Mouse (Mus musculus): Measurements from ENCODE around the gene Kif2c. TPM values are rescaled to one million over a fixed set of nuclear protein-coding genes. Genes with fewer than 3 reads are reported as not detected.
"Not testable (repeated sequence)": the region's sequence is repeated elsewhere in the genome, so short reads cannot be mapped to it uniquely, and the experiment has no call there.

Gene Kif2c
- polyA plus RNA-seq, 1 experiment from 2014 or later: 113 TPM

DNA sequence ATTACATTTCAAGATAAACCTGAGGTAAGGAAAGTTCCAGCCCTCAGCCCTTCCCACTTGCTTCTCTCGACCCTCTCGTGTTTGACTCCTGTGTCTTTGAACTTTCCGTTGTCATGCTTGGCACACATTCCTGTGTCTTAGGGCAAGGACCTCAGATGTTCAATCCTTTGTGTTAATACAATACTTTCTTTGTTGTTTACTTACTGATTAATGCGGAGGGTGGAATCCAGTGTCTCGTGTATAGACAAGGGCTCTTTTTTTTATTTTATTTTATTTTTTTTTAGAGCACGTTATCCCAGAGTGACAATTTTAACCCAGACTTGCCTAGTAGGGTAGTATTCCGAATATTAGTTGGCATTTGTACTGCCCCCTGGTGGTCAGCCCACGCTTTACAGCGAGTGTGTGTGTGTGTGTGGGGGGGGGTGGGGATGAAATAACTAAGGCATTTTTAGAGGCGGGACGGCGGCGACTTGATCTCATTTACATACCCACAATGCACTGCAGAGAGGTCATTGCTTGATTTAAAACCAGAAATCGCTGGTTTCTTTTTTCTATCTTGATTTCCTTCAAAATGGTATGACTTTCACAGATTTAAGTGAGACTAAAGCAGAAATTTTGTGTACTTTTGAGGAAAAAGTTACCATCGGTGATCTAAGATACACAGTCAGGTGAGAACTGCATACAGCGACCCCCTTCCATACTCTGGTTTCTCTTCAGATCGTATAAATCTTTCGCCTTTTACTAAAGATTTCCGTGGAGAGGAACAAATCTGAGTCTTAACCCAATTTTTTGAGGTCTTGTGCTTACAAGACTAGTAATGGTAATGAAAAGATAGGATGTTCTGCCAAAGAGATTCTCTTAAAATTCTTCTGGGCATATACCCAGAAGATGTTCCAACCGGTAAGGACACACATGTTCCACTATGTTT lies 28.0 kb upstream of the Kif2c start:
- peak; percentile 88 for DNase-seq (ENCODE audit: low spot score)
- Histone ChIP-seq H3K27me3 (ENCODE audit: low read depth, poor library complexity, severe bottlenecking) (peaks cover 5% of the 10 kb centered on the region; the same call in 1 of the 2 replicates), H3K9me3 (replicated peaks) (no peaks in the 10 kb centered on the region), H3K36me3 (no peaks in the 10 kb centered on the region), H3K4me1 (peaks cover 14% of the 10 kb centered on the region), H3K4me3 (peak overlapping the region; percentile 23; the same call in 1 of the 2 replicates), H3K27ac (replicated peaks) (peak overlapping the region; percentile 89)
- WGBS: 3% methylated on average over 20 of the region's 20 CpGs

DNA sequence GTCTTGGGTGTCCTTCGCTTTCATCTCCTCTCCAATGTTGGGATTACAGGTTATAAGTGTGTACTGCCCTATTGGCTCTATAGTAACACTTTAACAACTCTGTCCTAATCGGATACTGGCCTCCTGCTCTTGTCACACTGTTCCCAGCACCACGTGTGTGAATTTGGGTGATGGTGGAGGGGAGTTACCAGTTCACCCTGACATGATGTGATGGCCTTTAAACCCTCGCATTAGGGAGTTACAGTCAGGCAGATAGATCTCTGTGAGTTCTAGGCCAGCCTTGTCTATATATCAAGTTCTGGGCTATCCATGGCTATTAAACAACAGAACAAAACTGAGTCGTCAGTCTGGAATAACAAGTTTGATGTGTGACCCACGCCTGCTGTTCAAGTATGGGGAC lies 27.2 kb upstream of the Kif2c start:
- Histone ChIP-seq H3K9me3 (replicated peaks) (no peaks in the 10 kb centered on the region), H3K36me3 (no peaks in the 10 kb centered on the region), H3K4me3 (no peak overlapping the region), H3K27me3 (ENCODE audit: low read depth, poor library complexity, severe bottlenecking) (peaks cover 5% of the 10 kb centered on the region; the same call in 1 of the 2 replicates), H3K4me1 (peaks cover 14% of the 10 kb centered on the region), H3K27ac (replicated peaks) (no peak overlapping the region)
- no peak for DNase-seq (ENCODE audit: low spot score)
- WGBS: 83% methylated on average over 6 of the region's 6 CpGs

DNA sequence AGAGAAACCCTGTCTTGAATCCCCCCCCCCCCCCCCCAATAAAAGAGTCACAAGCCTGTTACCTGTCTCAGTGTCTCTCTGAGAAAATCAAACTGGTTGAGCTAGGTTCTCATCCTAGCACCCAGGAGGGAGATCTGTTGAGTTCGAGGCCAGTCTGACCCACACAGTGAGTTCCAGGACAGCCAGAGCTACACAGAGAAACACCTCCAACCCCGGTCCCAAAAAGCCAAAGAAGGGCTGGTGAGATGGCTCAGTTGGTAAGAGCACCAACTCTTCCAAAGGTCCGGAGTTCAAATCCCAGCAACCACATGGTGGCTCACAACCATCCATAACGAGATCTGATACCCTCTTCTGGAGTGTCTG lies 20.5 kb upstream of the Kif2c start:
- no peak overlapping the region for H3K4me3 ChIP-seq
- H3K4me1 ChIP-seq: no peaks in the 10 kb centered on the region
- no peaks in the 10 kb centered on the region for H3K27me3 ChIP-seq (ENCODE audit: low read depth, poor library complexity, severe bottlenecking)
- 72% methylated on average over 4 of the region's 4 CpGs for WGBS
- 0 out of 2 replicates have a peak overlapping the region, but pooled peaks have one; percentile 93 for H3K27ac ChIP-seq (replicated peaks)
- DNase-seq (ENCODE audit: low spot score): no peak
- H3K36me3 ChIP-seq: no peaks in the 10 kb centered on the region
- no peaks in the 10 kb centered on the region for H3K9me3 ChIP-seq (replicated peaks)

- Histone ChIP-seq H3K27ac (replicated peaks) (peak overlapping the region; percentile 93), H3K4me1 (no peaks in the 10 kb centered on the region), H3K4me3 (peak overlapping the region; percentile 44), H3K27me3 (ENCODE audit: low read depth, poor library complexity, severe bottlenecking) (no peaks in the 10 kb centered on the region), H3K36me3 (no peaks in the 10 kb centered on the region), H3K9me3 (replicated peaks) (no peaks in the 10 kb centered on the region)
- peak; percentile 55 for DNase-seq (ENCODE audit: low spot score)
- 2% methylated on average over 25 of the region's 25 CpGs for WGBS
These were observed 19.9 kb upstream of the Kif2c start for GRCm38 (mm10) chr4:117202046-117202991.

DNA sequence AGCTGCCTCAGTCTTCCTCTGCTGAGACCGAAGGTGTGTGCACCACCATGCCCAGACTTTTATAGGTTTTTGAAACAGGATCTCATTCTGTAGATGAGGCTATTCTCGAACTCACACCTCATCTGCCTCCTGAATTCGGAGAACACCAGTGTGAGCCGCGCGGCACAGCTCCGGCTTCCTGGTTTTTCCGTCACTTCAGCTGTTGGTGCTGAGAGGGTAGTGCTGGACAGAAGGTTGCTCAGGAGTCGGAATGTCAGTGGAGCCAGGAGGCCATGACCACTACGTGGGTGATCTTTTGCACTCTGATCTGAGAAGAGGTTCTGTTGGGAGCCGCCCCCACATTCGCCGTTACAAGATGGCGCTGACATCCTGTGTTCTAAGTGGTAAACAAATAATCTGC lies 9.4 kb upstream of the Kif2c start:
- no peaks in the 10 kb centered on the region for H3K36me3 ChIP-seq
- no peaks in the 10 kb centered on the region for H3K27me3 ChIP-seq (ENCODE audit: low read depth, poor library complexity, severe bottlenecking)
- no peak for DNase-seq (ENCODE audit: low spot score)
- no peaks in the 10 kb centered on the region; the same call in 1 of the 2 replicates for H3K9me3 ChIP-seq (replicated peaks)
- 96% methylated on average over 14 of the region's 14 CpGs for WGBS
- H3K4me1 ChIP-seq: peaks cover 3% of the 10 kb centered on the region; the same call in 1 of the 2 replicates
- H3K27ac ChIP-seq (replicated peaks): no peak overlapping the region
- H3K4me3 ChIP-seq: no peak overlapping the region

GRCm38 (mm10) chr4:117190660-117191059 lies 8.2 kb upstream of the Kif2c start:
- H3K36me3 ChIP-seq: no peaks in the 10 kb centered on the region
- 81% methylated on average over 7 of the region's 7 CpGs for WGBS
- DNase-seq (ENCODE audit: low spot score): no peak
- H3K4me1 ChIP-seq: peaks cover 3% of the 10 kb centered on the region; the same call in 1 of the 2 replicates
- H3K27ac ChIP-seq (replicated peaks): no peak overlapping the region; the same call in 1 of the 2 replicates
- H3K9me3 ChIP-seq (replicated peaks): no peaks in the 10 kb centered on the region; the same call in 1 of the 2 replicates
- no peak overlapping the region for H3K4me3 ChIP-seq
- no peaks in the 10 kb centered on the region for H3K27me3 ChIP-seq (ENCODE audit: low read depth, poor library complexity, severe bottlenecking)

- peak overlapping the region; percentile 96 for H3K27ac ChIP-seq (replicated peaks)
- peaks cover 3% of the 10 kb centered on the region; the same call in 1 of the 2 replicates for H3K4me1 ChIP-seq
- H3K36me3 ChIP-seq: no peaks in the 10 kb centered on the region
- H3K27me3 ChIP-seq (ENCODE audit: low read depth, poor library complexity, severe bottlenecking): no peaks in the 10 kb centered on the region
- under 1% methylated on average over 9 of the region's 9 CpGs for WGBS
- peak overlapping the region; percentile 46 for H3K4me3 ChIP-seq
- no peaks in the 10 kb centered on the region; the same call in 1 of the 2 replicates for H3K9me3 ChIP-seq (replicated peaks)
- DNase-seq (ENCODE audit: low spot score): peak; percentile 73
These were observed 7.6 kb upstream of the Kif2c start for GRCm38 (mm10) chr4:117189856-117190543.

- Histone ChIP-seq H3K4me3 (peak overlapping the region; percentile 46), H3K27ac (replicated peaks) (peak overlapping the region; percentile 96), H3K4me1 (peaks cover 3% of the 10 kb centered on the region; the same call in 1 of the 2 replicates), H3K9me3 (replicated peaks) (no peaks in the 10 kb centered on the region; the same call in 1 of the 2 replicates), H3K27me3 (ENCODE audit: low read depth, poor library complexity, severe bottlenecking) (no peaks in the 10 kb centered on the region), H3K36me3 (no peaks in the 10 kb centered on the region)
- WGBS: 2% methylated on average over 16 of the region's 16 CpGs
- peak; percentile 83 for DNase-seq (ENCODE audit: low spot score)
These were observed 7.0 kb upstream of the Kif2c start for GRCm38 (mm10) chr4:117189382-117189855.

- Histone ChIP-seq H3K27ac (replicated peaks) (peak overlapping the region; percentile 96), H3K36me3 (no peaks in the 10 kb centered on the region), H3K4me1 (peaks cover 3% of the 10 kb centered on the region; the same call in 1 of the 2 replicates), H3K27me3 (ENCODE audit: low read depth, poor library complexity, severe bottlenecking) (no peaks in the 10 kb centered on the region), H3K9me3 (replicated peaks) (no peaks in the 10 kb centered on the region; the same call in 1 of the 2 replicates), H3K4me3 (peak overlapping the region; percentile 46)
- 58% methylated on average over 3 of the region's 3 CpGs for WGBS
- DNase-seq (ENCODE audit: low spot score): no peak
These were observed 6.5 kb upstream of the Kif2c start for GRCm38 (mm10) chr4:117188969-117189368.

GRCm38 (mm10) chr4:117182759-117183096 lies 289 bp upstream of the Kif2c start:
- 12% methylated on average over 9 of the region's 9 CpGs for WGBS
- H3K27ac ChIP-seq (replicated peaks): peak overlapping the region; percentile 90

DNA sequence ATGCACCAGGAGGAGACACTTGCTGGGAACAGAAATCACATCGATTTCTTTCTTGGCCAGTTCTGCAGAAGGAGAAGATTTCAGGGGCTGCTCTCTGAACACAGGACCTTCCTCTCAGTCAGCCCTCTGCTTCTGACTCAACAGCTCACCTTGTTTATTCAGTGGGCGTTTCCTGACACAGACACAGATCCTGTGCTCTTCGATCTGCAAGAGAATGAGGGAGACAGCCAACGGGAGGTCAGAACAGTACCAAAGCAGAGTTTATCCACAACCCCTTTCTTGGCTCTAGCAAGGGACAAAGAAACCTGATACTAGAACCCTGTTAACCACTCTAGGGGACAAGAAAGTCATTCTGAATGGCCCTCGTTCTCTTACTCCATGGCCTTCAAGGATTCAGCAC lies 12.5 kb downstream of the Kif2c start:
- Histone ChIP-seq H3K36me3 (peaks cover 100% of the 10 kb centered on the region), H3K9me3 (replicated peaks) (no peaks in the 10 kb centered on the region), H3K27me3 (ENCODE audit: low read depth, poor library complexity, severe bottlenecking) (no peaks in the 10 kb centered on the region), H3K4me1 (no peaks in the 10 kb centered on the region), H3K27ac (replicated peaks) (no peak overlapping the region), H3K4me3 (no peak overlapping the region)
- no peak for DNase-seq (ENCODE audit: low spot score)
- 91% methylated on average over 5 of the region's 5 CpGs for WGBS

More at GRCm38 (mm10) chr4:117182759-117183096, 289 bp upstream of the Kif2c start:
- Histone ChIP-seq H3K36me3 (peaks cover 29% of the 10 kb centered on the region), H3K4me1 (peaks cover 23% of the 10 kb centered on the region), H3K4me3 (peak overlapping the region; percentile 78)
- H3K9me3 ChIP-seq (replicated peaks); H3K27me3 ChIP-seq (ENCODE audit: low read depth, poor library complexity, severe bottlenecking); DNase-seq (ENCODE audit: low spot score): not testable (repeated sequence)

DNA sequence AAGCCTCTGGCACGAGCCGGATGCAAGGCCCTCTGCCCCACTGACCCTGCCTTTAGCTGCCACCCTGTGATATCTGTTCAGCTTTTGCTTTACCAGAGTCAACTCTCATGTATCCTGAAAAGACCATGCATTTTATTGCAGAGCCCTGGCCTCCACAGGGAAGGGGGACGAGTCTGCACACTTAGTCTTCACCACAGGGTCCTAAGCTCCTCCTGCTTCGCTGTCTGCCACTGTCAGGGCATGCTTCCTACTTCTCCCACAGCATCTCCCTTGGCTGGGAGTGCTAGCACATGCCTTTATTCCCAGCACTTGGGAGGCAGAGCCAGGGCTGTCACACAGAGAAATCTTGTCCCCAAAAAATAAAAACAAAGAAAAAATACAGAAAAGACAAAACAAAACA lies 21.3 kb downstream of the Kif2c start:
- no peak overlapping the region for H3K4me3 ChIP-seq
- H3K27me3 ChIP-seq (ENCODE audit: low read depth, poor library complexity, severe bottlenecking): no peaks in the 10 kb centered on the region
- no peak for DNase-seq (ENCODE audit: low spot score)
- 80% methylated on average over 4 of the region's 4 CpGs for WGBS
- H3K9me3 ChIP-seq (replicated peaks): no peaks in the 10 kb centered on the region
- H3K27ac ChIP-seq (replicated peaks): no peak overlapping the region
- H3K4me1 ChIP-seq: no peaks in the 10 kb centered on the region
- H3K36me3 ChIP-seq: peaks cover 78% of the 10 kb centered on the region

All from midbrain, embryonic 10.5 days (tissue).